Mouse (Mus musculus) layer of hippocampus, postnatal 25 days (tissue): Measurements from ENCODE around the gene Dbndd2. TPM values are rescaled to one million over a fixed set of nuclear protein-coding genes. Genes with fewer than 3 reads are reported as not detected.

Experiments
- DNase-seq, 2 experiments: peaks; one replicate each; pipeline ENCODE4 v3.0.0; 2022; ENCODE audit warnings: mixed read lengths in 2 of 2, low spot score in 1 of 2; ENCODE audit errors: extremely low spot score in 1 of 2
- total RNA-seq, 2 experiments: library from RNA; stranded (reverse); gene quantifications; 2 replicates each; pipeline ENCODE4 v1.2.3; 2021

Dbndd2 gene
- total RNA-seq, 2 experiments from 2014 or later = 116 to 118 TPM

DNA sequence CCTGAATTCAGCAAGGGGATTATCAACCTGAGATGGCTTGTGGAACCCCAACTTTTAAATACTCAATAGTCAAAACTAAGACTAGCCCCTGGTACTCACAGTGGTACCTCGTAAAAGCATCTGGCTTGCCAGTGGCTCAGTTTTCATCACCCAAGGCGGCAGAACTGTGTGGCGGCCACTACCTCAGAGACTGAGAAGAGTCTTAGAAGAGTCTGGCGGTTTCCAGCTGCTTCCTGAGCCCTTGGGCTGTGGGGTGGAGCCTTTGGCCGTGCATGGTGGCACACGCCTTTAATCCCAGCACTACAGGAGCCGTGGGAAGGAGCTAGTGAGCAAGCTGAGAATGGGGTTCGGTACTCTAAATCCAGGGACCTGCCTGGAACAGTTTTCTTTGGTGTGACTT lies 36.4 kb downstream of the Dbndd2 start:
- DNase-seq = no peak

- no peak for DNase-seq
These were observed 37.4 kb downstream of the Dbndd2 start for GRCm38 (mm10) chr2:164523301-164523773.

DNA sequence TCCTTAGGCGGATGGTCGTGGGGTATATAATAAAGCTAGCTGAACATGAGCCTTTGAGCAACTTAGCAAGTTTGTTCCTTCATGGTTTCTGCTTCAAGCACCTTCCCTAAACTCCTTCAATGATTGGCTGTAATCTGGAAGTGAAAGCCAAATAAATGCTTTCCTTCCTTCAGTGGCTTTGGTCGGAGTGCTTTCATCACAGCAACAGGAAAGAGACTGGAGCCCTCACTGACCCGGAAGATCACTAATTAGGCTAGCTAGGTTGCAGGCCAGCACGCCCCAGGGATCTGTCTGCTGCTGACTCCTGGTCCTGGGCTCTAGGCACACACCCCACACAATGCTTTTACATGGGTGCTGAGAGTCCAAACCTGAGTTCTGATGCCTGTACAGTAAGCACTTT lies 42.7 kb downstream of the Dbndd2 start:
- DNase-seq = no peak

DNA sequence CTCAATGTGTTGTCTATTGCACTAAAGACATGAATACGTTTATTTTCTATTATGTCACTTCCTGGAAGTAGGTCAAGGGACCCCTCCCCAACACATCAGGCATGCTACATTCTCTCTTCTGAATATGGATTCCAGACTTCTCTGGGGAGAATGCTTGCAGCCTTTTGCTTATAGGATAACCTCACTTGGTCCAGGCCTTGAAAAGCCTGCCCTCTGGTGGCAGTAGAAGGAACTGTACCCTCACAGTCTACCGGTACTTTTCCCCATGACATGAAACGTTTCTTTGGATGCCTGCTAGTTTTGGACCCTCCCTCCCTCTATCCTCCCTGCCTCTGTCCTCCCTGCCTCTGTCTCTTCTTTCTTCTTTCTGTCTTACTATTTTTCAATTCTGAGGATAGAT lies 45.3 kb downstream of the Dbndd2 start:
- peak; percentile 59 to 85 for DNase-seq

- no peak for DNase-seq
These were observed 48.4 kb downstream of the Dbndd2 start for GRCm38 (mm10) chr2:164534315-164534714.

GRCm38 (mm10) chr2:164537003-164537402 lies 51.1 kb downstream of the Dbndd2 start:
- DNase-seq = no peak

DNA sequence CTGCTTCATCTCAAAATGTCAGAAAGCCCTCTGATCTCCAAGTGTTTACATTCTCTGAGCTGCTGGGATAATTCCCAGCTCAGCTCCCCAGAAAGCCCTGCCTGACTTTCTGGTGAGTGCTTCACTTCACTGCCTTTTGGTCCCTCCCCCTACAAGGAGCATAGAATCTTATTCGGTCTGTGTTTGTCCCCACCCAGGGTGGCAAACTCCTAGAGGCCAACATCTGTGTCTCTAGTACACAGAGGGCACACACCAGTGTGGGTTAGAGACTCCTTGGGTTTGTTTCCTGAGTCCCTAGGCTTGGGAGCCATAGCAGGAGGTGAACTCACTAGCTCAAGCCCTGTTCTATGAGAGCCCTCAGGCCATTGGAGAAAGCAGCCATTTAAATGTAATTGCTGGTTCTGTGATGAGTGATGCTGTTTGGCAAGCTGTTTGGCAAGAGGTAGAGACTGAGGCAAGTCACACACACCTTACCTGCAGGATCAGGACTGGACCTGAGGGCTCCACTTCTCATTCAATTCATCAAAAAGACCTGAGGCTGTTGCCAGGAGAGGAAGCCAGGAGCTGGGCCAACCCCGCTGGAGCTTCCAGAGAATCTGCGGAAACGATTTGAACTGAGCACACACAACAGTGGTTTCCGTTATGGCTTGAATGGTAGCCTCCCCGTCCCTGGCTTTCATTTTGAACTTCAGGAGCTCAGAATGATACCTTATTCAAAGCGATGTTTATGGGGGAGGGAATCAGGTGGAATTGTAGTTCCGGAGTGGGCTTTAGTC lies 54.9 kb downstream of the Dbndd2 start:
- no peak for DNase-seq

DNA sequence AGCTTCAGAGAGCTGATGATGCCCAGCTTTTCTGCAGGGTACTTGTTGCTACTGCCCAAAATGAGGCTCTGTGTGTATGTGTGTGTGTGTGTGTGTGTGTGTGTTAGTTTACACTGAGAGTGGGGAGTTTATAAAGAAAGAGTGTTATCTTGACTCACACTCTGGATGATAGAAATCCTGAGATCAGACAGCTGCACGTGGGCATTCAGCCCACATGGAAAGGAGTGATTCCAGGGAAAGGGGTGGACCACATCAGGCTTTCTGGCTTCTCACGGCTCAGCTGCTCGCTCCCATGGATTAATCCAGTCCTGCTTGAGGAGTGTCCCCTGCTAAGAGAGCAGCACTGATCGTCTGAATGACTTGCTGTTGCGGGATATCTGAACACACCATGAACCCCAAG lies 56.2 kb downstream of the Dbndd2 start:
- peak in 1 of 2 experiments; percentile 36 for DNase-seq

GRCm38 (mm10) chr2:164542598-164542997 lies 56.7 kb downstream of the Dbndd2 start:
- no peak for DNase-seq

Other genes with a start within 250 kb of the Dbndd2 start
- not detected for gene Svs2, start 247.6 kb upstream of the Dbndd2 start, total RNA-seq
- gene Svs3b, start 229.5 kb upstream of the Dbndd2 start, total RNA-seq = not detected
- not detected for gene Svs4, start 207.6 kb upstream of the Dbndd2 start, total RNA-seq
- gene Svs3a, start 196.8 kb upstream of the Dbndd2 start, total RNA-seq = not detected
- not detected for gene Svs6, start 169.4 kb upstream of the Dbndd2 start, total RNA-seq
- not detected for gene Svs5, start 153.4 kb upstream of the Dbndd2 start, total RNA-seq
- gene Slpi, start 97.0 kb upstream of the Dbndd2 start, total RNA-seq = under 1 TPM; 0.59 to 0.68 TPM
- gene Rbpjl, start 83.0 kb upstream of the Dbndd2 start, total RNA-seq = under 1 TPM; 0.34 to 0.45 TPM
- gene Matn4, start 80.9 kb upstream of the Dbndd2 start, total RNA-seq = 10 to 100 TPM; 13.0 to 17.5 TPM
- 100 to 1,000 TPM; 101 to 146 TPM for gene Sdc4, start 42.2 kb upstream of the Dbndd2 start, total RNA-seq
- gene Sys1, start 29.1 kb upstream of the Dbndd2 start, total RNA-seq = 10 to 100 TPM; 41.0 to 45.2 TPM
- 10 to 100 TPM in 1 of 2 experiments, 1 to 10 TPM in 1; 3.9 to 11.3 TPM for gene Gm20458, start 25.1 kb upstream of the Dbndd2 start, total RNA-seq
- gene Trp53tg5, start 12.4 kb upstream of the Dbndd2 start, total RNA-seq = not detected
- 10 to 100 TPM; 85.3 to 87.3 TPM for gene Pigt, start 11.4 kb downstream of the Dbndd2 start, total RNA-seq
- under 1 TPM in 1 of 2 experiments, not detected in 1; 0.34 TPM for gene Wfdc2, start 76.3 kb downstream of the Dbndd2 start, total RNA-seq
- not detected for gene Spint3, start 87.4 kb downstream of the Dbndd2 start, total RNA-seq
- not detected for gene Wfdc6a, start 99.3 kb downstream of the Dbndd2 start, total RNA-seq
- gene Eppin, start 107.5 kb downstream of the Dbndd2 start, total RNA-seq = not detected
- gene Wfdc6b, start 127.4 kb downstream of the Dbndd2 start, total RNA-seq = not detected
- not detected for gene Wfdc8, start 127.5 kb downstream of the Dbndd2 start, total RNA-seq
- gene Wfdc16, start 152.7 kb downstream of the Dbndd2 start, total RNA-seq = not detected
- not detected for gene Wfdc10, start 169.9 kb downstream of the Dbndd2 start, total RNA-seq
- not detected for gene Wfdc9, start 170.5 kb downstream of the Dbndd2 start, total RNA-seq
- not detected for gene Wfdc11, start 188.0 kb downstream of the Dbndd2 start, total RNA-seq
- gene Wfdc13, start 199.0 kb downstream of the Dbndd2 start, total RNA-seq = not detected
- not detected for gene Spint4, start 212.4 kb downstream of the Dbndd2 start, total RNA-seq
- not detected for gene Spint5, start 229.2 kb downstream of the Dbndd2 start, total RNA-seq